Mouse (Mus musculus) bone marrow, adult 2 months (tissue): ENCODE results near the gene Suco.

Source experiments
- CTCF ChIP-seq: fragments of 200-500 bp; IDR thresholded peaks from 2 replicates; pipeline ENCODE4 v1.5.1; 2011; ENCODE audit warnings: low read length, control low read depth; ENCODE audit not compliant: control insufficient read depth, insufficient read depth
- POLR2A ChIP-seq: fragments of 200-500 bp; IDR thresholded peaks from 2 replicates; pipeline ENCODE4 v1.6.1; 2011; ENCODE audit warnings: low read depth, mild to moderate bottlenecking, control low read depth, low read length, borderline replicate concordance; ENCODE audit not compliant: control insufficient read depth

- TF ChIP-seq POLR2A (no peak), CTCF (no peak)
Observed at GRCm38 (mm10) chr1:161769329-161769728, 107.2 kb downstream of the Suco start.
